Mouse (Mus musculus) ES-E14 (cell line): Measurements from ENCODE around the gene Tm4sf20. TPM values are rescaled to one million over a fixed set of nuclear protein-coding genes. Genes with fewer than 3 reads are reported as not detected.

Experiments used
- DNase-seq: peaks from one replicate; pipeline ENCODE4 v3.0.0-alpha.2; 2013; ENCODE audit warnings: low read depth, low spot score
- H3K27ac ChIP-seq: 2 replicates; pipeline ENCODE4 v1.5.1; 2012; ENCODE audit warnings: low read depth, mild to moderate bottlenecking, low read length, moderate library complexity, mixed read lengths; ENCODE audit not compliant: poor library complexity, insufficient read depth, severe bottlenecking
- H3K36me3 ChIP-seq: 2 replicates; pipeline ENCODE4 v1.6.1; 2012; ENCODE audit warnings: mild to moderate bottlenecking, low read length, moderate library complexity, mixed read lengths; ENCODE audit not compliant: control insufficient read depth, poor library complexity, insufficient read depth, severe bottlenecking
- H3K4me1 ChIP-seq, 2 experiments: fragments of 150-350 bp in 1 of 2; sonication (generic) in 1 of 2; 2 replicates each; pipeline ENCODE4 v1.6.1; 2012; ENCODE audit warnings: low read length in 2 of 2, mild to moderate bottlenecking in 1 of 2, mixed read lengths in 1 of 2; ENCODE audit not compliant: control insufficient read depth in 2 of 2, insufficient read depth in 2 of 2, poor library complexity in 1 of 2
- H3K4me3 ChIP-seq, 2 experiments: fragments of 150-350 bp in 1 of 2; sonication (generic) in 1 of 2; 2 replicates each; pipeline ENCODE4 v1.5.1; 2012; ENCODE audit warnings: low read length in 2 of 2, low read depth in 1 of 2, mild to moderate bottlenecking in 1 of 2, mixed read lengths in 1 of 2; ENCODE audit not compliant: insufficient read depth in 1 of 2, poor library complexity in 1 of 2, severe bottlenecking in 1 of 2
- H3K9ac ChIP-seq: 2 replicates; pipeline ENCODE4 v1.6.1; 2012; ENCODE audit warnings: low read depth, mild to moderate bottlenecking, low read length, mixed read lengths; ENCODE audit not compliant: poor library complexity, insufficient read depth, severe bottlenecking
- H3K9me3 ChIP-seq: fragments of 150-350 bp; sonication (generic); 2 replicates; pipeline ENCODE4 v1.6.1; 2012; ENCODE audit warnings: low read depth, mild to moderate bottlenecking, low read length; ENCODE audit not compliant: control insufficient read depth, insufficient read depth
- CHD2 ChIP-seq: IDR thresholded peaks from 2 replicates; pipeline ENCODE4 v1.6.1; 2014; ENCODE audit warnings: mild to moderate bottlenecking, low read depth, low read length, inconsistent platforms
- HCFC1 ChIP-seq: IDR thresholded peaks from 2 replicates; pipeline ENCODE4 v1.6.1; 2012; ENCODE audit warnings: low read length, inconsistent platforms, borderline replicate concordance; ENCODE audit not compliant: insufficient read depth
- MAFK ChIP-seq: IDR thresholded peaks from 2 replicates; pipeline ENCODE4 v1.6.1; 2014; ENCODE audit warnings: mild to moderate bottlenecking, low read depth, low read length, inconsistent platforms; ENCODE audit not compliant: insufficient read depth
- ZC3H11A ChIP-seq: IDR thresholded peaks from 2 replicates; pipeline ENCODE4 v1.6.1; 2012; ENCODE audit warnings: low read depth, mild to moderate bottlenecking, inconsistent platforms, low read length, borderline replicate concordance
- ZNF384 ChIP-seq: IDR thresholded peaks from 2 replicates; pipeline ENCODE4 v1.6.1; 2012; ENCODE audit warnings: low read depth, low read length, inconsistent platforms
- in situ Hi-C, 2 experiments: fragments of 600-800 bp; cut with MboI; formaldehyde crosslinking; loops; one replicate each; pipeline ENCODE4 v1.15.1; 2025; ENCODE audit warnings: low sequenced_read_pairs in 2 of 2, inconsistent platforms in 1 of 2; ENCODE audit not compliant: unreplicated experiment in 2 of 2
- total RNA-seq: library from RNA; depleted of rRNA; stranded (reverse); fragments of 300-350 nt; gene quantifications from 2 replicates; pipeline ENCODE4 v1.2.3, GENCODE M21; 2012; rRNA removed

Gene Tm4sf20
- total RNA-seq, 1 experiment = not detected

DNA sequence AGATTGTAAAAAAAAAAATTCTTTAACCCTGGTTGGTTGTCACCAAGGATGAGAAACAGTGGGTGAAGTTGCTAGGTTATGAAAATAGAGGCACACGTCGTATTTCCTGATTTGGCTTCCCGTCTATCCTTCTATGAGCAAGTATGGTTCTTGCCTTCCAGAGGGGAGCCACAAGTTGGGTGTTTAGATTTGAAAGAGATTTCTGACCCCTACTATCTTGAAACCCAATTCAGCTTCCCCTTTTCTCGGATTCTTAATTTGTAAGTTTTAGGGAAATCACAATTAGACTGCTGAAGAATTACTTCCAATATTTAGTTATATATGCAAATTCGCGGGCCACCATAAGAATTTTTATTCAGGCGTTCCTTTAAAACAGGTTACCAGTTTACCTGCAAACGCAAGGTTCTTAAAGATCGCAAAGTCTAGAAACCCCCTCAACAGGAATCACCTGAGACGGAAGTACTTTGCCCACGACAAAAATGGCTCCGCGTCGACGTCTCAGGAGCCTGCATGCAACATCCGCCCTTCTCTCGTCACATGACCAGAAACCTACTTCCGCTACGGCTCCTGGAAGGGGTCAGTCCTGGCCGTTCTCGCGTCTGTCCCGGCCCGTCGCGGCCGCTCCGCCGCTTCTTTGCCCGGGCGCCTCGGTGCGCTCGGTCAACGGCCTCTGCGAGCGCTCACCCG, 43.8 kb downstream of the Tm4sf20 start, which contains the start of gene Mff:
TSS of gene Mff (plus strand) at position 552 of the 687 bp plus-strand sequence.
- no peak for TF ChIP-seq CHD2
- no peak for TF ChIP-seq ZNF384
- TF ChIP-seq ZC3H11A = no peak
- peak; percentile 98 for TF ChIP-seq HCFC1
- H3K27ac ChIP-seq = peak within 1 kb of the TSS; percentile 36; the same call in 1 of the 2 replicates
- peak within 1 kb of the TSS; percentile 72 to 97 for H3K4me3 ChIP-seq
- peak; percentile 89 for DNase-seq
- 0 out of 4 replicates have a peak, but pooled peaks cover 0 to 2% of the 10 kb centered on the region in 2 experiments for H3K4me1 ChIP-seq
- no peaks in the 10 kb centered on the region; the same call in 1 of the 2 replicates for H3K36me3 ChIP-seq
- no peaks in the 10 kb centered on the region for H3K9me3 ChIP-seq
- H3K9ac ChIP-seq = peak within 1 kb of the TSS; percentile 96
- in situ Hi-C loops = no loop called here

DNA sequence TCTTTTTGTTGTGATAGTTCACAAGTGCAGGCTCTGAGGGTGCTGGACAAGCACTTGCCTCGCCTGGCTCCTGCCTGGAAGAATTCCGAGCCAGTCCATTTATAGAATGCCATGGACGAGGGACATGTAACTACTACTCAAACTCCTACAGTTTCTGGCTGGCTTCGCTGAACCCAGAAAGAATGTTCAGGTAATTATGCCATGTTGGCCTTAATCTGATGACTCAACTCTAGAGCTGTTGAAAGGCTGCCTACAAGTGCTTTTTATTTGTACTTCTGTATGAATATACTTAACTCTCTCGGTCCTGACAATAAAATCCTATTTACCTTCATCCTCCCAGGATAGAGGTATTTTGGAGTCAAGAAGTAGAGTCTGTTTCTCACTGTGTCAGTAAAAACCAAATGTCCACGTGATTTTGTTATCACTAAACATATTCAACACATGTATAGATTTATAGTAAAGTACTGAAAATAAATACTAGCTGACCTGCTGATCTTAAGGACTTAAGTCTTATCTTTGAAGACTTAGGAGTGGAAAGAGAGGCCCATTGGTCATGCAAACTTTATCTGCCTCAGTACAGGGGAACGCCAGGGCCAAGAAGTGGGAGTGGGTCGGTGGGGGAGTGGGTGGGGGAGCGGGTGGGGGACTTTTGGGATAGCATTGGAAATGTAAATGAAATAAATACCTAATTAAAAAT, 50.3 kb downstream of the Tm4sf20 start:
- DNase-seq = no peak
- in situ Hi-C loops = no loop called here
- Histone ChIP-seq H3K9ac (no peak overlapping the region), H3K4me3 (no peak overlapping the region), H3K27ac (no peak overlapping the region), H3K4me1 (no peaks in the 10 kb centered on the region), H3K36me3 (no peaks in the 10 kb centered on the region), H3K9me3 (no peaks in the 10 kb centered on the region)
- TF ChIP-seq ZNF384 (no peak), MAFK (no peak), ZC3H11A (no peak), HCFC1 (no peak), CHD2 (no peak)

Other genes with a start within 250 kb of the Tm4sf20 start
- gene Col4a4, start 181.6 kb downstream of the Tm4sf20 start, total RNA-seq = 0.04 and 0.16 TPM in 2 replicates
- gene Col4a3, start 181.5 kb downstream of the Tm4sf20 start, total RNA-seq = not detected in 2 replicates
- gene Mff, start 43.6 kb downstream of the Tm4sf20 start, total RNA-seq = 52.2 and 70.4 TPM in 2 replicates
- not detected in 2 replicates for gene Gm47791, start 2.8 kb upstream of the Tm4sf20 start, total RNA-seq
- 46.1 and 66.6 TPM in 2 replicates for gene Agfg1, start 71.0 kb upstream of the Tm4sf20 start, total RNA-seq
- gene A030005L19Rik, start 144.9 kb upstream of the Tm4sf20 start, total RNA-seq = 0.80 and 0.95 TPM in 2 replicates
- not detected in 2 replicates for gene A030014E15Rik, start 156.5 kb upstream of the Tm4sf20 start, total RNA-seq
- not detected in 2 replicates for gene Gm6217, start 162.9 kb upstream of the Tm4sf20 start, total RNA-seq
- not detected in 2 replicates for gene A030003K21Rik, start 174.9 kb upstream of the Tm4sf20 start, total RNA-seq
- gene Gm7544, start 187.6 kb upstream of the Tm4sf20 start, total RNA-seq = not detected in 2 replicates
- not detected in 2 replicates for gene Gm47955, start 191.8 kb upstream of the Tm4sf20 start, total RNA-seq
- gene Gm47959, start 232.1 kb upstream of the Tm4sf20 start, total RNA-seq = not detected in 2 replicates